Mouse (Mus musculus) urinary bladder, adult 18-20 months (tissue): ENCODE data around the gene Dach1.

Experiments used
- DNase-seq, 2 experiments: peaks; one replicate each; pipeline ENCODE4 v3.0.0; 2022; ENCODE audit warnings: low spot score in 2 of 2, mixed read lengths in 2 of 2

Dach1 gene

DNA sequence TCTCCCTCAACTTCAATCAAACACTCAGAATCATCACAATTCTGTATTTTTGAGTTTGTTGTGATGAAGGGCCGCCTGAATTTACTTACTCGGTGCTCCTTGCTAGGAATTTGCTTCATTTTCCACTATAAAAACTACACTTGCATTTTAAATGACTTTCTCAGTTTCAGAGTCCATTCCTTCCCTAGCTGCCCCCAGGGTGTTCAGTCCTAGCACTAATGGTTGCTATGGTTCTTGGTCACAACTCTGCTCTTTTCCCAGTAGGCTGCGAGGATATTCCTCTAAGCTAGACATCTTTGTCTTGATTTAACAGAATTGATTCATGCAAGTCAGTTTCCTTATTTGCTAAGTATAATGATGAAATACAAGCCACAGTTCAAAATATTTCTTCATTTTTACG is 319.1 kb downstream of the Dach1 start:
- no peak for DNase-seq

DNA sequence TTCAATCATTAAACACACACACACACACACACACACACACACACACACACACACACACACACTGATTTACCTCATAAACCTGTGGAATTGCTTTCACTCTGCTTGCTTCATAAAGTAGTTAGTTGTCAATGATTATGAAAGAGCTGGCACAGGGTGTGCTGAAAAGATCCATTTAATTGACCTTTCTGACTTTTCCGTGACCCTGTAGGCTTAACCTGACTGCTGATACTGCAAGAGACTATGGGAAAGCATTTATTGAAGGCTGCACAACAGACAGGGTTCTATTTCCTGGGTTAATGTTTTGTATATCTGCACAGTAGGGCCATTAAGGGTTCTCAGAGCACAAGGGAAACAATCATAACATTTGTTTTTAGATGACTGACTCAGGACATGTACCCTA is 321.9 kb downstream of the Dach1 start:
- DNase-seq: no peak

DNA sequence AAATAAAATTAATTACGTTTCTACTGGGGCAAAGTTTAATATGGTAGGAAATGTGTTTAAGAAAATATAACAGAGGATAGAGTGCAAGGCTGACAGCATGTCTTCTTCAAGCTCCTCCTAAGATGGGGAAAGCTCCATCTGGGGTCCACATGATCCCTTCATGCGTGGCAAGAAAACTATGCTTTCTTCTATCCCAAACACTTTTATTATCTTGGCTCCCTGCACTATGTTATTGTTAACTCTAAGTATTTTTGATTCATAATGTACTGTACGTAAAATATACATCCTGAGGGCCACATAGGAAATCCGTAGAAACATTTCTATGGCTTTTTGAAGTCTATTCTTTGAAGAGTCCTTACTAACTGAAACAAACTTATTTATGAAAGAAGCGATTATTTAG is 330.3 kb downstream of the Dach1 start:
- DNase-seq: no peak

DNA sequence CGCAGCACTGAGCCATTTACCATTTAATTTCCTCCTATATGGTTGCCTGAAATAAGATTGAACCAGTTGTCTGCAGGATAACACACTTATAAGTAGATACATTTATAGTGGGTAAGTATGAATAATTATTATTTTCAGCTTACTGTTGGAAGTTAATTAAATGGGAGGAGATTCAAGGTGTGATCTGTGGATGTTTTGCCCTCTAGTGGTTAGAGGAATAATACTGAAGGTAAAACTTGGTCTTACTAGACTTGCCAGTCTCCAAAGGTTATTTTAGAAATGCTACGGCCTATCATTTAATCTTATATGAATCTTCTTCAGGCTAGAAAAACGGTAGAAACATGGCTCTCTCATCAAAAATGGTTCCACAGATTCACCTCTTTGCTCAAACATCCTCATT is 339.7 kb downstream of the Dach1 start:
- DNase-seq: no peak

DNA sequence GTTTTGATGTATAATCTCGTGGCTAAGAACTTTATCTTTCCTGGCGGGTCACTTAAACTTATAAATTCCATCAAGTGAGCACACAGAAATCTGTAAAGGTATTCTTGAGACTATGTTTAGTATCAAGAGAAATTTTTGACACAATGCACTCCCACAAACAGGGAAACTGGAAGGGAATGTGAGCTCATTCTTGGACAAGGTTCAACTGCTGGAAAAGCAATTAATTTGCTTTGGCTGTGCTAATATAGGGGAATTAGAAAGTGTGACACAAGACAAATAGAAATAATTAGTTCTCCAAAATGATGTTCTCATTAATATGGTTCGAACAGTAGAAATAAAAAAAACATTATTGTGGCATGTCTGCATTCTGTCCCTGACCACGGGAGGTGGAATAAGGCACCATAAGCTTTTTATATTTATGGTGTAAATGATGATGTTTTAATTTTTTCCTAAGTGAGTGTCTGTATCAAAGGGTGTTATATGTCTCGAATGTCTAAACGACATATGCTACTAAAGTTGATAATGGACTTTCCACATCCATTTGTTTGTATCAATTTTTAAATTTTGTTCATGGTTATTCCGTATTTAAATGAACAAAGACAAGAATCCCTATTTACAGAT is 354.9 kb downstream of the Dach1 start:
- no peak for DNase-seq

DNA sequence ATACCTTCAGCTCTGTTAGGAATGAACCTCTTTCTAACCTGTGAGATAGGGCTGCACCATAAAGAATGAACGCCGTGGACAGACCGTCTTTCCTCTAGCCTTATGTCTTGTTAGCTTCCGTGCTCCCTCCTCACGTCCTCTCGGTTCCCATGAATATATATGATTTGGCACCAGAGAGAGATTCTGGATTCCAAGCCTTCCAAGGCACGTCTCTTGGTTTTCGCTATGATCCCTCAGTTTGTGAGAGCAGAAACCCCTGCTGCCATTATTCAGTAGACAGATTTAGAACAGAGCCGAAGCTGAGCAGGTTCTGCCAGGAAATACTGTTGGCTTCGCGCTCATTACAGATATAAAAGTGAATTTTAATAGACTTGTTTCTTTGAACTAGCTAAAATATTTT is 356.0 kb downstream of the Dach1 start:
- no peak for DNase-seq

DNA sequence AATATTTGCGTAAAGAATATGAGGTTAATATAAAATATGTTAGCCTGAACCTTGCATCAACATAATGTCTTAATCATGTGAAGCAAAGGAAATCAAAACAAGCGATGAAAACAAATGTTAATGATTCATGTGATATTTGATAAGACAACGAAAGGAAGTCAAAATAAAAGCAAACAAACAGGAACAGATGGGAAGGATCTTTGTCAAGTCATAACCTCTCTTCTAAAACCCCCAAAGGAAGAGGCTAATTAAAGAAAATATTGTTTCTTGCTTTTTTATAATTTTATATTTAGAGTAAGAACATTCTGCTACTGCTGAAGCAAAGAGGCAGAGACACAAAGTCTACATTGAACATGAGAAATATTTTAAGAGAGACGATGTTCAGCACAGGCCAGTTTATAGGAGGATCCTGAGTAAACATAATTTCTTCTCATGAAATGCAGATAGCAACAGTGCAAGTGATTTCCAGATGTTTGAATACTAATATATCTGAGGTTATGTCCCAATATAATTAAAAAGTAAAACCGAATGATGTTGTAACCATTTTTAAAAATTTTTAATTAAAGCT is 374.1 kb downstream of the Dach1 start:
- DNase-seq: no peak

DNA sequence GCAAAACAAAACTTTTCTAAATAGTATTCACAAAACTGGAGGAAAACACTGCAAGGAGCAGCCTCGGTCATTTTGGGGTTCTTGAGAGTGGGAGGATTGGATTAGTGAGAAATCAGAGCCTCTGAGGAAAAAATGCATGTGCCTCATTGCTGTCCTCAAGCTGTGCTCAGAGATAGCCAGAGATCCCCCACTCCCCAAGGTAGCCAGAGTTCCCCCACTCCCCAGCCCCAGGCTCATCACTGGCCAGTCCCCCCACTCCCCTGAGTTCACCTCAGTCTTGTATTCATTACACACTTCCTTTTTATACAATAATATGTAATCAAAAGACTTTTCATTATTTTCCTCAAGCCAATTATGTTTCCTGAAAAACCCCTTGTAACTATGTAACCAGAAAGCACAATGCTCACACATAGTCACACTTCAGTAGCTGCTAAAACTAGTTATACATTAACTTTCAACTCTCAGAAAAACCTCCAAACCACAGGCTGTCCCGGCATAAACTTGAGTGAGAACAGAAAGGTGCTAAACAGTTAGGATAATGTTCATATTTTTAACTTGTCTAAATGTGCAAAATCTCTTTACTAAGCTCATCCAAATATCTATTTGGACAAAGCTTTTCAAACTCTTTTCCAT is 395.3 kb downstream of the Dach1 start:
- DNase-seq: no peak

DNA sequence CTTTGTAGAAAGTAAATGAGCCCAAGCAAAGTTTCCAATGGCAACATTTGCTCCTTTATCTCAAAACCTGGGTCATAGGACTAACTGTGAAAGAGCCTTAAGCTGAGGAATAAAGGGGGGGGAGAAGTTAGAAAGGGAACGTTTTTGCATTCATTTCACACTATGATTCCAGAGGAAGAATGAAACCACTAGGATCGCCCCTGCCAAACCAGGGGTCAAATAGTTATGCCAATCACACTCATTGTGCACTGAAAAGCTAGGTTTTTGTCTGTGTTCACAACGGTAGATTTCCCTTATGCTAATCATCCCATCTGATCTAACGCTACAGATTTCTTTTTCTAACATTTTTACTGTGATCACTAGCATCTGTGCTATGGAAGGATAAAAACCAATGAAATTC is 415.2 kb downstream of the Dach1 start:
- no peak for DNase-seq

DNA sequence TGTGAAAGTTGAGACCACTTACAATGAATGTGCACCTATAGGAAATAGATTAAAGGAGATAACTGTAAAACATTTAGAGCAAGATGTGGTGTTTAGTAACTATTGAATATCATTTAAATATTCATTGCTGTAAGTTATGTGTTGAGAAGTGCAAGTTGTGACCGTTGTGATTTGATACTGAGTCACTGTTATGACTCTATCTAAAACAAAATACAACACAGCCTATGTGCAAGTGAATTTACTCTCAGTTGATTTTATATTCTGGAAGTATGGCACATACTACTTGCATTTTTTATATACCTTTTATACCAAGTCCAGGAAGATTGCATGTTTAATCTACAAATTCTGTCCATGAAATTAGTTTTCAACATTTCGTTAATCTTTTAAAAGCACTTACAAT is 415.6 kb downstream of the Dach1 start:
- no peak for DNase-seq

DNA sequence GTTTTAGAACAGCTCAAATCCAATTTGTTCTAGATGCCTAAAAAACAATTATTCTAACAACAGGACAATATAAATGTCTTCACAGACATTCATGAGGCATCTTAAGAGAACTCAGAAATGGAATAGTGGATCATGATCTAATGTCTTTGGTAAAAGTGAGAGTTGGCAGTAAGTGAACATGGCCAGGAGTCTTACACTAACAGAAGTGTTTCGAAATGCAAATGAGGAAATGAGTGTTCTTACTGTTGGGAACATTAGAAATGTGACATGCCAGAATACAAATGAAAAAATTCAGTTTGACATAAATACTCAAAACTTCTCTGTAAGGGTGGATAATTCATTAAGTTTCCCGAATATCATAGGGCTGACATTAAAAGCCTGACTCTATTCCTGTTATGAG is 426.3 kb downstream of the Dach1 start:
- DNase-seq: no peak

DNA sequence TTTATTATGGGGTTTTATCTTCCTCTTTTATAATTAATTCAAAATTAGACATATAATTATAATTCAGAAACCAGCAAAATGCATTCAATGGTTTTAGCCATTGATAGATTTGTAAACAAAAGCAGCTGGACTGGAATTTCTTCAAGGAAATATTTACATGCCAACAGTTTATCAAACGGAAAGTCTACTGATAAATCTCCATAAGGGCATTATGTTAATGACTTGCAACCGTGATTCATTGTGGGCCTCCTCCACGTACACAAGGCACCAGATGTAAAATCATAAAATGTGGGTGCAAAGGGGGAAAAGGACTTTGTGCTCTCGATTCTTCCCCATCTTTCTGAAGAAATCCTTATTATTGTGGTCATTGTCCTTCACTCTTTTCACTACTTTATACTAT is 426.8 kb downstream of the Dach1 start:
- DNase-seq: no peak
